8 mouse cellular contexts compared by ENCODE assay signal in genomic region chr1:129843416-129843815, GRCm38 (mm10).
DNase-seq lines count a peak whose midpoint lies in the region; ATAC-seq lines count a peak whose summit lies in the region.

No protein-coding gene starts in this region.

- peak; percentile 7 for DNase-seq in heart, postnatal 4 days
- no peak for DNase-seq in heart, postnatal 36 days
- peak; percentile 11 for DNase-seq in ovary, postnatal 14 days (ENCODE audit: low spot score)
- DNase-seq in ovary, postnatal 36 days (ENCODE audit: low spot score) = no peak
- DNase-seq in c-Kit-positive CD71-negative TER-119-negative erythroid progenitor cells, embryonic 14.5 days (ENCODE audit: low read depth) = peak; percentile 8
- peak; percentile 60 for DNase-seq in retina, embryonic 14.5 days (ENCODE audit: low spot score)
- DNase-seq in left cerebral cortex, postnatal 10 days (ENCODE audit: extremely low spot score in 1 of 2, low spot score in 2 of 2) = no peak

- intact Hi-C loops in heart, postnatal 36 days (cut with DNase I) = loop anchor here (2.0 to 5.0 kb wide), 2 partner anchors 349 to 529 kb away; no protein-coding TSS in a partner anchor
- intact Hi-C loops in left cerebral cortex, postnatal 10 days (cut with DNase I) = no loop called here

- ATAC-seq in midbrain, embryonic 16.5 days = no peak

- no peaks in the 10 kb centered on the region for H3K9me3 ChIP-seq in midbrain, embryonic 16.5 days (replicated peaks; ENCODE audit: control insufficient read depth, low read length, poor library complexity, severe bottlenecking)

- H3K4me2 ChIP-seq in midbrain, embryonic 16.5 days (ENCODE audit: low read length) = no peak overlapping the region

- no peaks in the 10 kb centered on the region for H3K27me3 ChIP-seq in midbrain, embryonic 16.5 days (ENCODE audit: control insufficient read depth, insufficient read depth, low read depth, low read length)

- no peak overlapping the region for H3K27ac ChIP-seq in midbrain, embryonic 16.5 days (ENCODE audit: low read length)

- H3K4me3 ChIP-seq in midbrain, embryonic 16.5 days (ENCODE audit: low read depth, low read length) = no peak overlapping the region

- no peak overlapping the region for H3K9ac ChIP-seq in midbrain, embryonic 16.5 days (ENCODE audit: low read depth, low read length)

- no peaks in the 10 kb centered on the region for H3K4me1 ChIP-seq in midbrain, embryonic 16.5 days (ENCODE audit: control insufficient read depth, insufficient read depth, low read length)

- no peaks in the 10 kb centered on the region for H3K36me3 ChIP-seq in midbrain, embryonic 16.5 days (ENCODE audit: control insufficient read depth, insufficient read depth, low read length)

- 53% methylated on average over 2 of the region's 2 CpGs for WGBS in midbrain, embryonic 16.5 days

Comparison
In these comparisons a context has a peak if more than half of its experiments do, and no peak if none do; other contexts are left out.
1. DNase-seq: peak in heart, postnatal 4 days (single experiment), ovary, postnatal 14 days (single experiment), c-Kit-positive CD71-negative TER-119-negative erythroid progenitor cells, embryonic 14.5 days (single experiment) and retina, embryonic 14.5 days (single experiment); none in heart, postnatal 36 days (0 of 2), ovary, postnatal 36 days (single experiment) and left cerebral cortex, postnatal 10 days (0 of 2).